Mouse (Mus musculus) large intestine, adult 2 months (tissue): ENCODE data around the gene Akirin1. TPM values are rescaled to one million over a fixed set of nuclear protein-coding genes. Genes with fewer than 3 reads are reported as not detected.

Experiments used
- DNase-seq: peaks from one replicate; pipeline ENCODE4 v3.0.0-alpha.2; 2012; ENCODE audit warnings: low read depth, low spot score
- WGBS: fragments of 180-500 bp; shearing (Covaris S2); methylation state at CpG from one replicate; pipeline ENCODE4 v1.1.7; 2018; 5-methylcytosine and 5-hydroxymethylcytosine counted together
- polyA plus RNA-seq: library from polyadenylated mRNA; depleted of rRNA; stranded (reverse); fragments of >200 nt; gene quantifications from 2 replicates; pipeline ENCODE4 v1.2.3, GENCODE M21; 2012; rRNA removed

The Akirin1 gene
- 20.2 and 23.8 TPM in 2 replicates for polyA plus RNA-seq

DNA sequence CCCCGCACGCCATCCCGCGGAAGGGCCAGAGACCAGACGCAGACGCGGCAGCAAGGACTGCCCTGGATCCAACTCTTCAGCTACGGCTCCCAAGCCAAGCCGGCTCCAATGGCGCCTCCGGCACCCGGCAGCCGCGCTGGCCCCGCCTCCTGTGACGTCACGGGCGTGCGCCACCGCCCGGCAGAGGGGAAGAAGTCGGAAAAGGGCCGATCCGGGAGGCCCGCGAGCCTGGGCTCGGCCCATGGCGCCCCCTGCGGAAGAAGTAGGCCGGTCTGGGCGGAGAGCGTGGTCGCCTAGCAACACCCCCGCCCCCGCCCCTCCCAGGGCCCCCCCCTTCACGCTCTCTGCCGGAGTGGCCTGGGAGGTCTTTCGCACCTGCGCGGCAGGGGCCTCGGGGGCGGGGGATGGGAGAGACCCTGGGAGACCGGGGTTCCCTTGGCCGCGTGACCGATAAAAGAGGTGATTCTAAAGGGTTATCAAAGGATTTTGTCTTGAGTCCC is at the start of gene Akirin1:
Gene Akirin1 (minus strand): TSS at position 194 of the 500 bp plus-strand sequence.
- under 1% methylated on average over 46 of the region's 46 CpGs for WGBS
- DNase-seq: peak; percentile 64

DNA sequence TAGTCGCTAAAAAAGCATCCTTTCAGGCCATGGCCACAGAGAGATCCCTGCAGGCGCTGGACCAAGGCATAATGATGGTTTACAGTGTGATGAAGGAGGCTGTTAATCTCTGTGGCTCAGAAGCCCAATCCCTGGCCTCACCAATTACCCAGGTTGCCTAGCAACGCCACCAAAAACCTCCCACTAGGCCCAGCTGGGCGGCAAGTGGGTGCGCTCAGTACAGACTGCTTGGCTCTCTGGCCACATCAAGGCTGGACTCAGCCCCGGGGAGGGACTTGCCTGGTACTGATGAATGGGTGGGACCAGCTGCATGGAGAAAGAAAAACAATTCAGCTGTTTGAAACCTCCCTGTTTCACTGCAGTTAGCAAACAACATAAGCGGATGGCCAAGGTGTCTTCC is 47.7 kb upstream of the Akirin1 start:
- DNase-seq: no peak
- 66% methylated on average over 7 of the region's 7 CpGs for WGBS

DNA sequence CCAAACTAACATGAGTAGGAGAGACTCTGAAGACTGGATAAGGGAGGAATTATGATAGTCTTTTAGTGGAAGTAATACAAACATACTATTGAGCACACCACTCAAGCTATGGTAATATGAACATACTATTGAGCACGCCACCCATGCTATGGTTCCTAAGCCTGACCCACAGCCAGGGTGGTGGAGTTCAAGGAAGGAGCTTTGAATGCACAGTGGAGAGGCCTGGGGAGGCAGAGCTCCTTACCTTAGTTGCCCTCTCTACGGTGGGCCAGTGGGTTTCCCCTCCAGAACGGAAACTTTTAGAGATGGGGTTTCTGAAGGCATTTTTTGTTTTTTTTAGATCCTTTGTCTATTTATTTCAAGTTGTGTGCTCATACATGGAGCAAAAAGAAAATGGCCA is 47.3 kb upstream of the Akirin1 start:
- DNase-seq: no peak
- WGBS: 90% methylated on average over 3 of the region's 3 CpGs

DNA sequence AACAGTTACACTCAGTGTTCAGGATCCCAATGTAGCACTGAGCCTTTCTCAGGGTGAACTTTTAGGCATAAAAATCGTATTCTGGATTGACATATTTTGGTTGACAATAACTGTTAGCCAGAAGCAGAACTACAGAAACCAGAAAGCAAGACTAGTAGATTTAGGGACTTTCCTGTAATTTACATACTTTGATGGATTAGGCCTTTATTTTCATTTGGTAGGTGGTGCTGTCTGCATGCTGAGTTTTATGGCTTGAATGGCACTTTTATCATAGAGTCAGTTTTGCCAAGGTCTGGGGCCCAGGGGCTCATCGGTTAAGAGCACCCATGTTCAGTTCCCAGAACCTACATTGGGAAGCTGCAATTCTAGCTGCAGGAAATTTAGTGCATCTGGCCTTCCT is 44.9 kb upstream of the Akirin1 start:
- DNase-seq: no peak
- WGBS: 32% methylated on average over 2 of the region's 2 CpGs

DNA sequence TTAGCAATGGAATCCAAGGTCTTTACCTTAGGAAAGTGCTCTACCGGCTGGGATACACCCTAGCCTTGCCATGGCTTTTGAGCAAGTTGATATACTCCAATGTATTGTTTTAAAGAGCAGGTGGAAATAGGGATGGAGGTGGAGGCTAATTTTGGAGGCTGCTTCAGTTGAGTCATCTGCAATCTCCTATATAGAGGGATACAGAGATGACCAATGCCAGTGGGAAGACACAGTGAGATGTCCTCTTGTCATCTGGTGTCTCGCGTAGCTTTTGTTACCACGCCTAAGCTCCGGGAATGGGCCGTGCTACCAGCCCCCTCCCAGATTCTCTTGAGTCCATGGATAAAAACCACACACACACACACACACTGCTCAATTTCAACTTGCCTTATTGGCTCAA is 43.0 kb upstream of the Akirin1 start:
- 97% methylated on average over 6 of the region's 6 CpGs for WGBS

DNA sequence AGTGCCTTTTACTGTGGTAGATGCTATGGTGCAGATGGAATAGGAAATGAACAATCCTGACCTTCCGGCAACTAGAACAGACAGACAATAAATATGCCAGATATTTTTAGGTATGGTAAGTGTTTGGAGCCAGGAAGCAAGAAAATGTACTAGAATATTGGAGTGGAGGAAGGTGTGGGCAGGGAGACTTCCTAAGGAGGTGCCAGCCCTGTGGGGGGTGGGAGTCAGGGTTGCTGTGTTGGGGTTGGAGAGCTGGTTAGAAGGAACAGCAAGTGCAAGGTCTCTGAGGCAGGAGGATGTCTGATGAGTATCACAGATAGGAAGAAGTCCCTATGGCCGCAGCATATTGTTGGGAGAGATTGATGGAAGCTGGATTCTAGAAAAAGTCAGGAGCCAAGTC is 42.5 kb upstream of the Akirin1 start:
- no peak for DNase-seq
- 82% methylated on average over 2 of the region's 2 CpGs for WGBS

More for the DNA sequence above, 43.0 kb upstream of the Akirin1 start:
- no peak for DNase-seq

GRCm38 (mm10) chr4:123787191-123787985 is 37.2 kb upstream of the Akirin1 start, which contains the start of gene Rhbdl2:
Gene Rhbdl2 (plus strand): TSS chr4:123787874.
- peak; percentile 89 for DNase-seq
- WGBS: 17% methylated on average over 12 of the region's 12 CpGs

- no peak for DNase-seq
- WGBS: 73% methylated on average over 4 of the region's 4 CpGs
Measured at GRCm38 (mm10) chr4:123768234-123768633, 18.1 kb upstream of the Akirin1 start.

DNA sequence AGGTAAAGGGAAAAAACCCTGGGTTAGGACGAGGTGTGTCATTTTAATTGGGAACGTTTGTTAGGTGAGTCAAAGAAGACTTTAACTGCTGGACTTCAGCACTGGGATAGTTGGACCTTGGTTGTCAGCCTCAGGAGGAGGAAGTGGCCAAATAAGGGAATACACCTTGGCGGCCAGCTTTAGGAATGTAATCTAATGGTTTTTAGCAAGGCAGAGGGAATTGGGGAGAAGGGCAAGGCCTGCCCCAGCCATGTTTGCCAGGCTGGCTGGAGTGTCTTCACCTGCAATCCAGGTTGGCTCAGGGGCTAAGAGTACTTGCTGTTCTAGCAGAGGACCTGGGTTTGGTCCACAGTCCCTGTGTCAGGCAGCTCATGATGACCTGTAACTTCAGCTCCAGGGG is 17.7 kb upstream of the Akirin1 start:
- DNase-seq: no peak
- 28% methylated on average over 3 of the region's 3 CpGs for WGBS

DNA sequence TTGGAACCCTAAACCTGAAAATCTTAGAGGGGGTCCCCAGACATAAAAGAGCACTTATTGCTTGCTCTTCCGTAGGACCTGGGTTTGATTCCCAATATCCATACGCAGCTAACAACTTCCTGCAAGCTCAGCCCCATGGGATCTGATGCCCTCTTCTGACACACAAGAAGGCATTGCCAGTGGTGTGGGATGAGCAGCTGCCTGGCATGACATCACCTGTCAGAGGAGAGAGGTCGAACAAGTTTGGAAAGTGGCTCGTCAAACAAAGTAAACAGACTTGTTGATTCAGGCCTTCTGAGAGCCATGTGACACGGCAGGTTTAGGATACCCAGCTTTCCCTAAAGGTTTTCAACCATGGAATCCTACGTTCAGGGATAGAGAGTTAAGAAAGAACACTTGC is 14.9 kb upstream of the Akirin1 start:
- no peak for DNase-seq
- WGBS: 37% methylated on average over 6 of the region's 6 CpGs

- peak; percentile 68 for DNase-seq
- 41% methylated on average over 4 of the region's 4 CpGs for WGBS
Measured at GRCm38 (mm10) chr4:123758306-123758705, 8.2 kb upstream of the Akirin1 start.

- 0% methylated on average over 8 of the region's 8 CpGs for WGBS
- DNase-seq: no peak
Measured at GRCm38 (mm10) chr4:123750707-123751312, 665 bp upstream of the Akirin1 start.

GRCm38 (mm10) chr4:123749484-123750130 is 538 bp downstream of the Akirin1 start:
- no peak for DNase-seq
- under 1% methylated on average over 55 of the region's 55 CpGs for WGBS

DNA sequence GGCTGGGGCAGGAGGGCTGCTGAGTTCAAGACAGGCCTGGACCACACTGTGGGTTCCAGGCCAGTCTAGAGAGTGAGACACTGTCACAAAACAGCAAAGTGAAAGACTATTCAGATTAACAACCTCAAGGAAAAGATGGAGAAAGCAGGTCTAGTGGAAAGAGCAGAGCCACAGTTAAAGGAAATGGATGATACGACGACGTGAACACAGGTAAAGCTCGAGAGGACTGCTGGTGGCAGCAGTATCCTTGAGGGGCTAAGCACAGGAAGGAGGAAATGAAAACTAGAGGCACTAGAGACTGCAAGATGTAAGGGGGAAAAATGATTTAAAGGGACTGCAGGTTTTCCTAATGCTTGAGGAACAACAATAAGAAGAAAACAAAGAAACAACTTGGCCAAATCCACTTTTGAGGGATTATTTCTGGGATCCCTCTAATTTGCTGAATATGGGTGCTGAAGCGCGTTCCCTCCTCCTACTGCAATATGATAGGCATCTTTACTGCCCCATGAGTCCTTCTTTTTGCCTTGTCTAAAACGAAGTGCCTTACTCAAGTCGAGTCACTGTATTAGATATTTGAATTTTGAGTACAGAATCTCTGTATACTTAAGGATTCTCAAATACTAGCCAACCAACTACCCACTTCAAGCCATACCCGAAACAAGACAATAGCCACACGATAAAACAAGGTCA is 1.3 kb downstream of the Akirin1 start:
- DNase-seq: no peak
- 4% methylated on average over 10 of the region's 10 CpGs for WGBS

DNA sequence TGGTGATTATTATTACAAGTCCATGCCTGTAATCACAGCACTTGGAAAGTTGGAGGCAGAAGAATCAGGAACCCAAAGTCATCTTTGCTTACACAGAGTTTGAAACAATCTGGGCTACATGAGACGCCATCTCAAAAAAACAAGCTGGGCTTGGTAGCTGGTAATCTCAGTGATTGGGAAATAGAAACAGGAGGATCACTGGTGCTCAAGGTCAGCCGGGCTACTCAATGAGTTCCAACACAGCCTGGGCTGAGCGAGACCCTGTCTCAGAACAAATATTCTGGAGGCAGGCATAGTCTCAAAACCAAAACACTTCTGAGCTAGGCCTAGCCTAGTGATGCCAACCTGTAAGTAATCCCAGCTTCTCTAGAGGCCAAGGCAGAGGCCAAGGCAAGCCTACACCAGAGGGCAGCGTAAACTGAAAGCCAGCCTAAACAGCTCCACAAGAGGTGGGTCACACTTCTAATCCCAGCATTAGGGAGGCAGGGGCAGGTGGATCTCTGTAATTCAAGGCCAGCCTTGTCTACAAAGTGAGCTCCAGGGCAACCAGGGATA is 4.8 kb downstream of the Akirin1 start:
- no peak for DNase-seq
- WGBS: 85% methylated on average over 4 of the region's 4 CpGs

DNA sequence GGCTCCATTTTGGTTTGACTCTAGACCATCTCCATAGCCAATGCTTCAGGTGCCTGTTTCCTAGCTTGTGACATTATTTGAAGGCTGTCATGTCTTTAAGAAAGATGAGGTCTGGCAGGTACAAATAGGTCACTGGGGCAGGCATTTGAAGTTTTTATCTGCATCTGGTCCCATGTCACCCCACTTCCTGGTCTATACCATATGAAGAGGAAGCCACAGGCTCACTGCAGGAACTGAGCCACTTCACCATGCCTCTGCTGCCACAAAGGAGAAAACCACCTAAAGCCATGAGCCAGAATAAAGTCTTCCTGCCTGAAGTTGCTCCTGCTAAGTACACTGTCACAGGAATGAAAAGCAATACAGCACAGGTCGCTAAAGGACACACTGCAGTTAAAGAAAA is 7.3 kb downstream of the Akirin1 start:
- 81% methylated on average over 1 of the region's 1 CpGs for WGBS
- DNase-seq: no peak

DNA sequence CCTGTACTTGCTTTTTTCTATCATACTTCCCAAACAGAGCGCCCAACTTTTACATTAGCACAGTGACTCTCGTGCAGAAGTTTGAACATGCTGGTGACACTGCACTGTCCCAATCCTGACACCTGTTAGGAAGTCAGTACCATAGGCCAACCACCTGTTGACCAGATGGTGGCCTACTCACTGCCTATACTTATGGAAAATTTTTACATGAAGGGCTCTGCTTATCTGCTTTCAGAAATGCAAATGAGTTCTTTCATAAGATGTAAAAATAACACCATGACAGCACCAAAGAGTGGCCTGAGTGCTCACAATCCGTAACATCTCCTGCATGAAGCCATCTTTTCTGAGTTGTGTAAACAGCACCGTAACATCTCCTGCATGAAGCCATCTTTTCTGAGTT is 11.4 kb downstream of the Akirin1 start:
- DNase-seq: no peak
- WGBS: 93% methylated on average over 4 of the region's 4 CpGs

- DNase-seq: no peak
- WGBS: 89% methylated on average over 9 of the region's 9 CpGs
Measured at GRCm38 (mm10) chr4:123733532-123733931, 16.6 kb downstream of the Akirin1 start.

GRCm38 (mm10) chr4:123732921-123733320 is 17.2 kb downstream of the Akirin1 start:
- 92% methylated on average over 2 of the region's 2 CpGs for WGBS
- DNase-seq: no peak
